Mouse (Mus musculus) kidney, adult 18-20 months (tissue): ENCODE data around the gene Hfm1.
A peak's percentile ranks its signal among the peaks of the same experiment; 100 is the strongest.

Experiments
- DNase-seq: peaks from one replicate; pipeline ENCODE4 v3.0.0; 2021

Hfm1 gene

DNA sequence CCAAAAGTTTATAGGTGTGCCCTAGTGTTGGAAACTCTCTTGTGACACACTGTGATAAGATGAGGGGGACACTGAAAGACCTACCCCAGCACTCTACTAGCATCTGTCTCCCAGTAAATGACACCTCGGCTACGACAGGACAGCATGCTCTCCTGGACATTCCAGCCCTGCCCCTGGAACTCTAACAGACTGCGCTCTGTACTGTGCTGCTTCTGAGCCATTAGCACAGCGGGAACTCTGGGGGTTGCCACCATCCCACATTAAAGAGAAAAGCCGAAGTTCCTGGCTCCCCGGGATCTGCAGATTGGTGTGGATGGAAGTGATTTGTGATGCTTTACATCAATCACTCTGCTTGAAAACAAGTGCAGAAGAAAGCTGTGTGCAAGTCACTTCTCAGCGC lies 93.1 kb downstream of the Hfm1 start:
- no peak for DNase-seq

DNA sequence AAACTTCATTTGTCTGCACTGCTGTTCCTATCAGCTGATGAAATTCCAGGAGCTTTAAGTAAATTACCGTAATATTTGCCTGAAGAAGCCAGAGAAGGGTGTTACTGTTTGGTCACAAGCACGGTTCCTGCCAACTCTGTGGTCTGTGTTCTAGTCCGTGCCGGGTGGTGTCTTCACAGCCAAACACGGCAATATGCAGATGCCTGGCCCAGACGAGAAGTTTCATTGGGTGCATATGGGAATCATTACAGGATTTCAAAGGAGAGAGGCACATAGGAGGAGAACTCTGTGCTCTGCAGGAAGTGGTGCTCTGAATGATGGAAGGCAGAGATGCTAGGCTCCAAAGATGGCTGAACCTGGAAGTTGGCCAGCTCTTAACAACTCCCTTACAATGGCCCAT lies 94.7 kb downstream of the Hfm1 start:
- no peak for DNase-seq

DNA sequence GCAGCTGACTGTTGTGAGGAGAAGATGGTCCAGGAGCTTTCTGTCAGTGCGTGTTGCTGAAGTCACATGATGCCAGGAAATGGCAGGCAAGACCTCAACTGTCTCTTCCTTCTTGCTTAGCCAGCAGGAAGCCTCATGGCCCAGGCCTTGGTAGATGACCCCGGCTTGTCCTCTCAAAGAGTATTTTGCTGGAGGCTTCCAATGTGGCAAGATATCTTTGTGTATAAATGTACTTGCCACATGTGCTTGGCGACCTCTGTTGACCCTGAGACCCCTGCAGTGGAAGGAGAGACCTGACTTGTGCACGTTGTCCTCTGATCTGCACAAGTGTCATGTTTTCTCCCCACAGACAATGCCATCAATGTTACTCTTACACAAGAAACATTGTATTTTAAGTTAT lies 95.3 kb downstream of the Hfm1 start:
- no peak for DNase-seq

DNA sequence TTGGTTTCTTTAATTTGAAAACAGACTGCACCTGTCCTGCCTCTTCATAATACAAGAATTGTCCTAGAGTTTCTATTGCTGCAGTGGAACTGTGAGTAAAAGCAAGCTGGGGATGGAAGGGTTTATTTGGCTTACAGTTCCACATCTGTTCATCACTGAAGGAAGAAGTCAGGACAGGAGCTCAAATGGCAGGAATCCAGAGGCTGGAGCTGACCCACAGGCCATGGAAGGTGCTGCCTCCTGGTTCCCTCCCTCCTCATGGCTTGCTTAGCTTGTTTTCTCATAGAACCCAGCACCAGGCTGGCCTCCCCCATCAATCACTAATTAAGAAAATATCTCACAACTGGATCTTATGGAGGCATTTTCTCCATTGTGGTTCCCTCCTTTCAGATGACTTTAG lies 99.4 kb downstream of the Hfm1 start:
- no peak for DNase-seq

DNA sequence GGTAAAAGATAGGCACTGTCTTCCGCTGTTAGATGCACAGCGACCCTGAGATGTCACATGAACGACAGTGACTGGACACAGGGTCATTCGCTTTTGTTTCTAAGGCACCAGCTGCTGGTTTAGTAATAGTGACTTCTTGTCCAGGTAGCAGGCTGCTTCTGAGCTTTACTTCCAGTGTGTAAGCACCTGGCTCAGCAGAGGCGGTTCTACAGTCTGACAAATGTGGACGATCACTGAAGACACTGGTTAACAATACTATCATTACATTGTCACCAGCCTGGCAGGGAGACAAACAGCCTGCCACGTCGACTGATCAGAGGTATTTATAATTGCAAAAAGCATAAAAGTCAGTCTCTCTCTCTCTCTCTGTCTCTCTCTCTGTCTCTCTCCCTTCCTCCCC lies 100.1 kb downstream of the Hfm1 start:
- DNase-seq = no peak

DNA sequence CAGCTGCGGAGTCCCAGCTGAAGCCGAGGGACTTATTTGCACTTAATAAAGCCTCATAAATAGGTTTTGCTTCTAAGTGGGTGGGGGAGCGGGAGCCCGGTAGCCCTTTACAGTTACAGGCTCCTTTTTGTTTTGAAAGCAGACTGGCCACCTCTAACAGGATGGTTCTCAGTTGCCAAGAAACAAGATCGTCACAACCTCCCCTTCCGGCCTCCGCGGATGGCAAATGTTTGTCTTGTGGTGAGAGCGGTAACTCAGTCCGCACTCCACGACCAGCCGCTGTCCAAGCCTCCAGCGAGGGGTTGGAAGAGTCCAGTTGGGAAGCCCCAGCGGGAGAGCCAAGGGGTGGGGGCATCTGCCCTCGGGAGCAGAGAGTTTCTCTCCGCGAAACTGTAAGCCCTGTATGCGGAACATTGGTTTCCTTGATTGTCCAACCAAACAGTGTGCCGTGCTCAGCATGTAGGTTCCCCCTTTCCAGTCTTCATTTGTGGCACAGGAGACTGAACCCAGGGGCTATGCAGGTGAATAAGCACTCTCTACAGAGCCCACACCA lies 100.7 kb downstream of the Hfm1 start:
- no peak for DNase-seq

DNA sequence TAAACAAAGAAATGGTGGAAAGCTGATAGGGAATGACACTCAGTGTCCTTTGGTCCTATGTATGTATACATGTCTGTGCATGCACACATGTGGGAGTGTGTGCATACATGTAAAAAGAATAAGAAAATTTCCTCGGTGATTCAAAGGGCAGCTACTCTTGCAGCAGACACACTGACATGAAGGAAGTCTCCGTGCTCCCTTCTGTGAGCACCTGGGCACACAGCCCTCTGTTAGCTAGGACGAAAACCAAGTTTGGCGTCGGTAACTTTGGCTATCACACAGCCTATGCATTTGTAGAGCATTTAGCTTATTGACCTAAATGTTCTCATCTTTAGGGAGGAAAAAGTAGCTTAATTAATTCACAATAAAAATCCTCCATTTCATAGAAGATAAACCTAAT lies 101.4 kb downstream of the Hfm1 start:
- DNase-seq = no peak

DNA sequence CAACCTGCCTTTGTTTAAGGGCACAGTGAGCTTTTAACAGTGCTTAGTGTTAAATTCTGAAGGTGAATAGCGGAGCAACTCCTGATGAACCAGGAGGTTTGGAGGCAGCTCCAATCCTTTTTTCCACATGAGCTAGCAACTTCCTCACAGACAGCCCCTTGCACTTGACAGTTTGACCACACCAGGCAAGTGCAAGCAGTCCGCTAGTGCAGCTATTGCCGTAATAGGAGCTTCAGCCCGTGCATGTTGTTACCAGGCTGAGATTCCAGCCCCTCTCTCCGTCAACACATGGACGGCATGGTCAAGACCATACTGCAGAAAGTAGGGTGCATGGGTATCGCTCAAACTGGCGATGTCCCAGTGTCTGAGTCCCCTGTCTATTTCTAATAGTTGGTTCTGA lies 106.5 kb downstream of the Hfm1 start:
- no peak for DNase-seq

DNA sequence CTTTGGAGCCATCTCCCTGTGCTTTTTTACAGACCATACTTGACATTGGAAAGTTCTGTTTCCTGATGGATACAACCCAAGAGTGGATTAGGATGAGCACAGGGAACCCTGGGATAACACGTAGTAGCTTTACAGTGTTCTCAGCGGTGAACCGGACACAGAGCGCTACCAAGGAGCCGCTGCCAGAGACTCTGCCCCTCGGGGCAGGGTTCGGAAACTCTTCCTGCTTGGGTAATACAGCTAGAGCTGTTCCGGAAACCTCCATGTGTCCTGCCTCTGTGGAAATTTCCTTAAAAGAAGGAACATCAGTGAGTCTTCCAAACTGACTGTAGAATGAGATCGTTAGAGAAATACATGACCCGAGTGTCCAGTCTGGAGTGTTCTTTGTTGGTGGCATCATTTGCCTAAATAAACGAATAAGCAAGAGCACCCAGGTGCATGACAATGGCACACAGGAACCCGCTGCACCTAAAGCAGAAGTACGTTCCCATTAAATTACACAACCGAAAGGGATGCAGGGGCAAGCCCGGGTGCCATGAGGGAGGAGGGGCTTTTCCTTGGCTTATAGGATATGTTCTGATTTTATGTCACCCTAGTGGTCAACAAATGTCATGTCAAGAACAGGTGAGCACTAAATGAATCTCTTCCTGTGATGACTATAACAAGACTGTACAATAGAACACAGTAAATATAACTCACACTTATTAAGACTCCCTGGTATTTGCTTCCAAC lies 110.0 kb downstream of the Hfm1 start:
- peak; percentile 6 for DNase-seq

DNA sequence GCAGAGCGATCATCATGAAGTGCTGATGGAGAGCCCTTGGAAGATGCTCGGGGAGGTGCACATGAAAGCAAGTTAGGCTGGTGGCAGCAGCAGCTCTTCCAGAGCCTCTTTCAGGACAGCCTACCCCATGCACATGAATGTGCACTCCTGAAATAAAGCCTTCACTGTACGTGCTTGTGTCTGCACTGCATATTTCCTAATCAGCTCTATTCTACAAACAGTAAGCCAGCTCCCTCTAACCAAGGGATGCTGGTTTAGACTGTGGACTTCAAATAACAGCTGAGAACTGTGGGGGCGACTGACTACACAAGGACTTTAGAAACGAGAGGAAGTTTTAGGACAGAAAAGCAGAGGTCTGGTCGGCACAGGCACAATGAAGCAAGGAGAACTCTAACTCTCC lies 111.5 kb downstream of the Hfm1 start:
- no peak for DNase-seq

DNA sequence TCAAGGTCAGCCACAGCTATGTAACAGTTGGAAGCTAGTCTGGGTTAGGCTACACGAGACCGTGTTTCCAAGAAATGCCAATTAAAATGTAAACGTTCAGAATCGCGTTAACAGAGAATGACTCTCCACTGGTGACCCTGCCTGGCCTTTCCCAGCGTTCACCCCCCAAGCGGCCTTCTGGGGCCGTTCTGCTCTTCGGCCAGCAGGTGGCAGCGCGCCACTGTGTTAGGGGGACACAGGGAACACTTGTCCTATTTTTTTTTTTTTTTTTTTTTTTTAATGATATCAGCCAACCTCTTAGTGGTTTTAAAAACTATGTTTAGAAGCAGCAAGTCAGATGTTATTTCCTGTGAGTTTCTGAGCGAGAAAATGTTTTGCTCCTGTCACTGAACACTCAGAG lies 123.0 kb downstream of the Hfm1 start:
- peak; percentile 62 for DNase-seq

DNA sequence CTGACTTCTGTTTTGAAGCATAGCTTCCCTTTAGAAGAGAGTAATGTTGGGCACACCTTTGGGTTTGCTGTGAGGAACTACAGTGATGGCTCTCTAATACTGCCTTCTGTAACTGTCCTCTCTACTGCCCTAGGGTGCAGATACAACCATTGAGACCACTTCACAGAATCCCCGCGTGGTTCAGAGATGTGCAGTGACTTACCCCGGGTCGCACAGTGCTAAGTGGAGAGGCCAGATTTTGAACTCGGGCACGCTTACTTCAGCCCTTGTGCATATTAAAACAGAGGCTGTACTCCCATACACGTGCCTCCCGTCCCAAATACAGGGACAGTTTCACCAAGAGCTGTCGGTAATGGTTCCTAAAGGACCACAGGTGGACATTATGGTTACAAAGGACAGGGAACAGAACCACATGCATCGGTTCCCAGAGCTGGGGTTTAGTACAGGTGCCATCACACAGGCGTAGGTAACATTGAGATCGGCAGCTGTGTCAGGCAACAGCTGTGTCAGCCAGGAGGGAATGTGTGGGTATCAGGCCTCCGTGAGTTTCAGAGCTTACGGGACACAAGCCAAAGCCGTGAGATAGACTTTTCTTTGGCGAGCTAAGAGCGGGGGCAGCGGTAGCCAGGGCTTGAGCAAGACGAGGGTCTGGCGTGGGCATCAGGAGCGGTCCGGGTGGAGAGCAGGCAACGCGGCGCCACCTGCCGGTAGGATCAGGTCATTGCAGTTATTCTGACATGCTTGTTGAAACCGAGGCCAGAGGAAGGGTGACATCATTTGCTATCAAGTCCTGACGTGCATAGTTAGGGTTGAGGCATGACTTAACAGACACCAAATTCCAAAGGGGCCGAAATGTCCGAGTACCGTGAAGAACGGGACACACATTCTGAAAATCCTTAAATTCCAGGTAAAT lies 124.0 kb downstream of the Hfm1 start:
- peak; percentile 84 for DNase-seq

DNA sequence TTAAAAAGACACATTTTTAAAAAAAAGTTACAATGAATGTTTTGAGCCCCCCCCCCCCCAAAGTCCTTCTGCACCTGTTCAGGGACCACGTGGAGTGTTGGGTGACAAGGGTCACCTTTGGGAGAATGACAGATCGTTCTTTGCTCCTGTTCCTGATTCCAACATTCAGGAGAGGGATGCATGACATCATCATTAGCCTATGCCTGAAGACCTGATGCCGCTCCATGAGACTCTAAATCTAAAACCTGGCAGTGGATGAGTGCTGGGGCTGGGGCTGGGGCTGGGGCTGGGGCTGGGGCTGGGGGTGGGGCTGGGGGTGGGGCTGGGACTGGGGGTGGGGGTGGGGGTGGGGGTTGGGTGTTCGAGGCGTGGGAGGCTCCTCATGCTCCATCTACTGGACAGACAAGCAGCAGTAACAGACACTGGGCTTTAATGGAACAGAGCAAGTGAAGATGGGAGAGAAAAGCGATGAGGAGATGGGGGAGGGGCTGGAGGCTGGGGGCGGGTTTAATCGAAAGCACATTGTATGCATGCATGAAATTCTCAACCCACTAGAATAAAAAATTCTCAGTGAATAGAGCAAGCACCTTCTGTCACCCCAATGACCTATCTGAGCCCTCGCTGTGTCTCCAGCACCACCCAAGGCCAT lies 124.8 kb downstream of the Hfm1 start:
- no peak for DNase-seq

DNA sequence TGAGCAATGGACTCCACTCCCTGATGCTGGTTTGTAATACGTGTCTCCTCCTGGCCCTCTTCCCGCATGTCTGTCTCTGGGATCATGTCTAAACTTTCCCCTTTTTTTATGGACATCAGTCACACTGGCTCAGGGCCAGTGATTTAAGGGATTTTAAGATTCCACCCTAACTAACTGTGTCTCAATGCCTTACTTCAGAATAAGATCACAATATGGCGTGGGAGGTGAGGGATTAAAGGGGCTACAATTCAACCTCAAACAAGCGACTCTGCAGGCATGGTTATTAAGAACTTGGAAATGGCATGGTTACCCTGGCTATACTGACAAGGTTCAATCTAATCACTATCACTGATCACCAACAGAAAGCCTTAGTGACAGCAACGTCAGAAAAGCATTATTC lies 128.2 kb downstream of the Hfm1 start:
- no peak for DNase-seq

DNA sequence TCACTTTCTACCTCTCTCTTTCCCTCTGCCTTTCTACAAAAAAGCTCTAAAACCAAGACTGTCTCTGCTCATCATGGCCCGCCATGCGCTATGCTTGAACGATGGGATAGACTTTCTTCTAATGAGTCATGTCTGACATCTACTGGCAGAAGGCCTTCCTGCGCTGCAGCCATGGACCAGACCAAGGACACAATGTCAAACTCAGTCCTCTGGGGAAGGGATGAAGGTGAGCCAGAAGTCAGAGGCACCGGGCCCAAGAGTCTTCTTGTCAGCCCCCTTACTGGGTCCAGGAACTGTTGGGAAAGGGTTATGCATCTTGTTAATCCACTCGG lies 134.9 kb downstream of the Hfm1 start:
- DNase-seq = peak; percentile 3

DNA sequence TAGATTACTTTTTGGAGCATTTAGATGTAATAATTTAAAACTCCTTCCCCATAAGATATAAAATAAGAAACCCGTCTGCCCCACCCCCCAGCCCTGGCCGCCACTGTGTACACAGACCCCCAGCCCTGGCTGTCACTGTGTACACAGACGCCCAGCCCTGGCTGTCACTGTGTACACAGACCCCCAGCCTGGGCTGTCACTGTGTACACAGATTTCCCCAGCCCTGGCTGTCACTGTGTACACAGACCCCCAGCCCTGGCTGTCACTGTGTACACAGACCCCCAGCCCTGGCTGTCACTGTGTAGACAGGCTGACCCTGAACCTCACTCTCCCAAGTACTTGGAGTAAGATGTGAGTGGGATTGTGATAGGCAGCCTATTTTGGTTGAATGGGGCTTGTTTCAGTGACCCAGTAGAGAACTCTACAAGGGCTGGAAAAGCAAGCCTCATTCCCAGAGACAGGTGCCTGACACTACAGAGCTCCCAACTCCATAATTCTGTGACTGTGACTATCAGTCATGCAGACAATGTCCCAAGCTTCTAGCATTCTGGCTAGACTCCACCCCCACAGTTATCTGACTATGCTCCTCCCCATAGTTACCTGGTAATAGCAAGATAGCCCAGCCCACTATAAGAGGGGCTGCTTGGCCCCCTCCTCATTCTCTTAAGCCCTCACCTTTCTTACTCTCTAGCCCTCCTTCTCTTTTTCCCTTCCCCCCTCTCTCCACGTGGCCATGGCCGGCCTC lies 135.5 kb downstream of the Hfm1 start:
- DNase-seq = no peak
